Mouse (Mus musculus) kidney, adult 2 months (tissue): Measurements from ENCODE around the gene Birc2.

Source experiments
- CTCF ChIP-seq: fragments of 200-500 bp; conservative IDR thresholded peaks from 2 replicates; pipeline ENCODE4 v1.5.1; 2011; ENCODE audit warnings: low read depth, mild to moderate bottlenecking, control low read depth, low read length, moderate library complexity, mixed read lengths; ENCODE audit not compliant: insufficient read depth, insufficient read length
- POLR2A ChIP-seq: fragments of 200-500 bp; IDR thresholded peaks from one replicate; pipeline ENCODE4 v1.6.1; 2011; ENCODE audit warnings: low read depth, low read length, control low read depth

DNA sequence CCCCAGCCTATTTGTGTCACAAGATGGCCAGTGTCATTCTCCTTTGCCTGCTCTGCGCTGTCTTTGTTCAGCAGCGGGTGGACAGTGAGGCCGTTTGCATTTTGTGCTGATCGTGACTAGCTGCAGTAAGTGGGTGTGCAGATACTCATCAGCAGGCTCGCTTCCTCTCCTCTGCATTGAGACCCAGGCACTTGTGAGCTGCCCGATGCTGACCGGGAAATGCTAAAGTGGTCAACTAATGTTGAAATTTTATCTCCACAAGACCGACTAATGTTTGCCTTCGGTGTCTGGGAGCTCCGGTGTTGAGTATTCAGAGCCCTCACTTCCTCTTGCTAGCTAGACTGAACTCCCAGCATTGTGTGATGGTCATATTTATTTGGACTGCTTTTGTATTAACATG lies 62.3 kb downstream of the Birc2 start:
- no peak for TF ChIP-seq POLR2A
- TF ChIP-seq CTCF, result no peak
